Mouse (Mus musculus) retina, postnatal 1 day (tissue): ENCODE results near the gene Gm7861.
"Not testable (repeated sequence)": the region's sequence is repeated elsewhere in the genome, so short reads cannot be mapped to it uniquely, and the experiment has no call there.

Experiments used
- DNase-seq: peaks from one replicate; pipeline ENCODE4 v3.0.0-alpha.2; 2012

Gm7861 gene

DNA sequence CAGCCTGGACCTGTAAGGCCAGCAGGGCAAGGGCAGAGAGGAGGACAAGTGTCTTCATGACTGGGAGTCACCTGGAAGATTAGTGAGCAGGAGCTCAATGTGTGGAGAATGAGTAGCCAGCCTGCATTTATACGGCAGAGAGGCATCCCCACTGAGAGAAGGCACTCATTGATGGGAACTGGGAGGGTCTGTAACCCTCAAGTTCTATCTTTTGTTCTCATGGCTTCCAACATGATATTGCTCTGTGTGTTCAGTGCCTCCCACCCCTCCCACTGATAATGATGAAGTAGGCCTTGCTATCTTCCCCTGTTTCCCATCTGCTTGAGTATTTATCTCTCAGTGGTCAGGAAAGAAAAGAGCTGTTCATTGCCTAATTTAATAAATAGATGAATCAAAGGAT is at the start of gene Gm7861:
Gene Gm7861 (minus strand): TSS at position 101 of the 400 bp plus-strand sequence.
- not testable (repeated sequence) for DNase-seq

DNA sequence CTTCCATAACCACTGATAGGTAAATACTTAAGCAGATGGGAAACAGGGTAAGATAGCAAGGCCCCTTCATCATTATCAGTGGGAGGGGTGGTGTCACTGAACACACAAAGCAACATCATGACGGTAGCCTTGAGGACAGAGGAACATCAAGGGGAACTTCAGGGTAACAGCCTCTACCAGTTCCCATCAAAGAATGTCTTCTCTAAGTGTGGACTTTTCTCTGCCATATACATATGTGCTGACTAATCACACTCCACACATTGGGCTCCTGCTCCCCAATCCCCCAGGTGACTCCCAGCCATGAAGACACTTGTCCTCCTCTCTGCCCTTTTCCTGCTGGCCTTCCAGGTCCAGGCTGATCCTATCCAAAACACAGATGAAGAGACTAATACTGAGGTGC is 23.6 kb upstream of the Gm7861 start, which contains the start of gene Defa26:
Gene Defa26 (plus strand): TSS at position 301 of the 400 bp plus-strand sequence.
- DNase-seq = not testable (repeated sequence)

DNA sequence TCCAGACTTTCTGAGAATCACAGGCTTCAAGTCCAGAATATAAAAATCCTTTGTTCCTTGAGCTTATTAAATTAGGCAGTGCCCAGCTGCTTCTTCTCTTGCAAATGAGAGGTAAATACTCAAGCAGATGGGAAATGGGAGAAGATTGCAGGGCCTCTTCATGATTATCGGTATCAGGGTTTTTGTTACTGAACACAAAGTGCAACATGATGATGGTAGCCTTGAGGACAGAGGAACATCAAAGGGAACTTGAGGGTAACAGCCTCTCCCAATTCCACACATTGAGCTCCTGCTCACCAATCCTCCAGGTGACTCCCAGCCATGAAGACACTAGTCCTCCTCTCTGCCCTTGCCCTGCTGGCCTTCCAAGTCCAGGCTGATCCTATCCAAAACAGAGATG is 11.6 kb downstream of the Gm7861 start, which contains the start of gene Defa28:
Gene Defa28 (plus strand): TSS at position 301 of the 400 bp plus-strand sequence.
- not testable (repeated sequence) for DNase-seq

DNA sequence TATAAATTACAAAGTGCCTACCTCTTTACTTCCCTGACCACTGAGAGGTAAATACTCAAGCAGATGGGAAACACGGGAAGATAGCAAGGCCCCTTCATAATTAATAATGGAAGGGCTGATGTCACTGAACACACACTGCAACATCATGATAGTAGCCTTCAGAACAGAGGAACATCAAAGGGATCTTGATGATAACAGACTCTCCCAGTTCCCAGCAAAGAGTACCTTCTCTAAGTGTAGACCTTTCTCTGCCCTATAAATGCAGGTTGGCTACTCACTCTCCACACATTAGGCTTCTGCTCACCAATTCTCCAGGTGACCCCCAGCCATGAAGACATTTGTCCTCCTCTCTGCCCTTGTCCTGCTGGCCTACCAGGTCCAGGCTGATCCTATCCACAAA is 29.2 kb downstream of the Gm7861 start, which contains the start of gene Defa37:
Gene Defa37 (plus strand): TSS at position 301 of the 400 bp plus-strand sequence.
- not testable (repeated sequence) for DNase-seq
